Mouse (Mus musculus): ENCODE measurements around the gene Foxn1. TPM values are rescaled to one million over a fixed set of nuclear protein-coding genes. Genes with fewer than 3 reads are reported as not detected.
A peak's percentile ranks its signal among the peaks of the same experiment; 100 is the strongest.

Foxn1 gene
- total and polyA plus RNA-seq, 2 experiments = not detected

DNA sequence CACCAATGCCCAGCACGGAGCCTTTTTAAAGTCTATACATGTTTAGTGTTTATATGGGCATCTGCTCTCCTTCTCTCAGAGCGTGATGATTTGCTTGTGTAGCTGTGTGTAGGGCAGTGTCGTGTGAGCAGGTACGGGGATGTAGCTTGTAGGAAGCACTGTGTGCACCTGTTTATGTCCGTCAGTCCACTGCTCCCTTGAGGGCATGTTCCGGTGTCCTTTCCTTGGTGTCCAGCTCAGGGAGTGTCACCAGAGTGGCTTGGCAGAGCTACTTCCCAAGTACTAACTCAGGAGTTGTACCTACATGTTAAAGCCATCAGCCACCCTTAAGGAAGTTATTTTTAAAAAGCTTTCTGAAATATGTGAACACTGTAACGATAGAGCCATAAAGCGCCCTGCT lies 49.3 kb downstream of the Foxn1 start:
- H3K79me2 ChIP-seq (ENCODE audit: control insufficient read depth, insufficient read depth, low read length) = no peaks in the 10 kb centered on the region
- H3K4me3 ChIP-seq (ENCODE audit: insufficient read depth, low read depth, low read length) = no peak overlapping the region
- no peaks in the 10 kb centered on the region for H3K27me3 ChIP-seq (ENCODE audit: control insufficient read depth, insufficient read depth, low read length)
- 97% methylated on average over 8 of the region's 8 CpGs for WGBS
- DNase-seq (ENCODE audit: extremely low read depth, low read depth, low spot score) = no peak
- no peak overlapping the region for H3K27ac ChIP-seq (replicated peaks; ENCODE audit: insufficient read depth, low read depth, low read length)
- H3K36me3 ChIP-seq (ENCODE audit: control insufficient read depth, insufficient read depth, low read length) = peaks cover 21% of the 10 kb centered on the region
- H3K9ac ChIP-seq (ENCODE audit: low read depth, low read length) = no peak overlapping the region
- TF ChIP-seq CTCF (IDR thresholded peaks at IDR 0.05; ENCODE audit: low read depth, low read length) (no peak), POLR2A (IDR thresholded peaks at IDR 0.05; ENCODE audit: extremely low read depth, insufficient read depth, low read length) (no peak)
- H3K4me1 ChIP-seq (ENCODE audit: control insufficient read depth, insufficient read depth, low read length) = no peaks in the 10 kb centered on the region

DNA sequence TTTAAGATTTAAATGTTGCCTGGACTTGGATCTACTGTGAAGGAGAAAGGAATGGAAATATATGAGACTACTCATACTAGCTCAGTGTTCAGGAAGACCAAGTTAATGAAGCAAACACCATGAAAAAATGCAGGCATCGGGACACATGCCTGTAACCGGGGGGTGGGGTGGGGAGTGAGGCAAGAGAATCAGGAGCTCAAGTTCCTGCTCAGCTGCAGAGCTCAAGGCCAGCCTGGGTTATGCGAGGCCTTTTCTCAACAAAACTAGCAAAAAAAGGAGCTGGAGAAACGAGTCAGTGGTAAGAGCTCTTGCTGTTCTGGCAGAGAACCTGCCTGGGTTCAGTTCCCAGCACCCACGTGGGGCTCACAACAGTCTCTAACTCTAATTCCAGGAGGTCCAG lies 52.4 kb downstream of the Foxn1 start:
- DNase-seq (ENCODE audit: extremely low read depth, low read depth, low spot score) = no peak
- Histone ChIP-seq H3K36me3 (ENCODE audit: control insufficient read depth, insufficient read depth, low read length) (peaks cover 14% of the 10 kb centered on the region), H3K27me3 (ENCODE audit: control insufficient read depth, insufficient read depth, low read length) (no peaks in the 10 kb centered on the region), H3K4me1 (ENCODE audit: control insufficient read depth, insufficient read depth, low read length) (peaks cover 2% of the 10 kb centered on the region; the same call in 1 of the 2 replicates), H3K79me2 (ENCODE audit: control insufficient read depth, insufficient read depth, low read length) (peaks cover 3% of the 10 kb centered on the region; the same call in 1 of the 2 replicates), H3K27ac (replicated peaks; ENCODE audit: insufficient read depth, low read depth, low read length) (no peak overlapping the region), H3K9ac (ENCODE audit: low read depth, low read length) (no peak overlapping the region), H3K4me3 (ENCODE audit: insufficient read depth, low read depth, low read length) (no peak overlapping the region)
- 95% methylated on average over 5 of the region's 5 CpGs for WGBS
- no peak for TF ChIP-seq CTCF (IDR thresholded peaks at IDR 0.05; ENCODE audit: low read depth, low read length)
- no peak for TF ChIP-seq POLR2A (IDR thresholded peaks at IDR 0.05; ENCODE audit: extremely low read depth, insufficient read depth, low read length)

DNA sequence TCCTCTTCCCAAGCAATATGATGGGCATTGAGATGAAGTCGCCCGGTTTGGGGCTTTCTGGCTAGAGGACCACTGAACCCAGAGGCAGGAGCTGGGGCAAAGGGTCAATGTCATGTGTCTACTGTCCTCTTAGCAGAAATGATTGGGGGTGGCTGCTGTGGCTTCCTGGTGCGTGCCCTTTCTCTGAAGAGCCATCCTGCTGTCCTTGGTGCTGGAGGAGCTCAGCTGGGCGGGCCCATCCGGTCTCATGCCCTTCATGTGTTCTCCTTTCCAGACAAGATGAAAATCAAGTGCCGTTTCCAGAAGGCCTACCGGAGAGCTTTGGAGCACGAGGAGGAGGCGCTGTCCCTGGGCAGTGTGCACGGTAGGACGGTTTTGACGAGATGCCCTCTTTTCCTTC lies 53.7 kb downstream of the Foxn1 start:
- H3K79me2 ChIP-seq (ENCODE audit: control insufficient read depth, insufficient read depth, low read length) = peaks cover 3% of the 10 kb centered on the region; the same call in 1 of the 2 replicates
- H3K4me3 ChIP-seq (ENCODE audit: insufficient read depth, low read depth, low read length) = no peak overlapping the region
- WGBS = 97% methylated on average over 12 of the region's 12 CpGs
- H3K4me1 ChIP-seq (ENCODE audit: control insufficient read depth, insufficient read depth, low read length) = peaks cover 4% of the 10 kb centered on the region; the same call in 1 of the 2 replicates
- H3K9ac ChIP-seq (ENCODE audit: low read depth, low read length) = no peak overlapping the region
- H3K27ac ChIP-seq (replicated peaks; ENCODE audit: insufficient read depth, low read depth, low read length) = no peak overlapping the region
- peaks cover 10% of the 10 kb centered on the region; the same call in 1 of the 2 replicates for H3K36me3 ChIP-seq (ENCODE audit: control insufficient read depth, insufficient read depth, low read length)
- TF ChIP-seq POLR2A (IDR thresholded peaks at IDR 0.05; ENCODE audit: extremely low read depth, insufficient read depth, low read length) (no peak), CTCF (IDR thresholded peaks at IDR 0.05; ENCODE audit: low read depth, low read length) (no peak)
- H3K27me3 ChIP-seq (ENCODE audit: control insufficient read depth, insufficient read depth, low read length) = no peaks in the 10 kb centered on the region
- no peak for DNase-seq (ENCODE audit: extremely low read depth, low read depth, low spot score)

DNA sequence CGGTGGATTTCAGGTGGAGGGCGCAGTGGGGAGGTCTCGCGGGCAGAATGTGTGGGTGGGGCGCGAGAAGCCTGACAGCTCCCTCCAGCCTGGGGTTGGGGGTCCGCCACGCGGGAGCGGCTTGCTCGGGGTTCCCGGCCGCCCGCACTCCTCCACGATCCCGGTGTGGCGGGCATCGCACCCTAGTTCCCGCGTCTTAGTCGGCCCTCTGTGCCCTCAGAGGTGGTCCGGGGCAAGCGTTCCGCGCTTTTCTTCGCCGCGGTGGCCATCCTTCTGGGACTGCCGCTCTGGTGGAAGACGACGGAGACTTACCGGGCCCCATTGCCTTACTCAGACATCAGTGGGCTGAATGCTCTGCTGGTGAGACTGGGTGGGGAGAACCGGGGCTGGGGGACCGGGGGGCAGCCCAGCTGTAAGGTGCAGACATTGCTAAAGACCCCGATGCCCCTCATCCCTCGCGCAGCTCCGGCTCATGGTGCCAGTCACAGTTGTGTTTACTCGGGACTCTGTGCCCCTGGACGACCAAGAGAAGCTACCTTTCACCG lies 57.8 kb downstream of the Foxn1 start:
- TF ChIP-seq CTCF (IDR thresholded peaks at IDR 0.05; ENCODE audit: low read depth, low read length) = no peak
- TF ChIP-seq POLR2A (IDR thresholded peaks at IDR 0.05; ENCODE audit: extremely low read depth, insufficient read depth, low read length) = no peak
- no peaks in the 10 kb centered on the region for H3K27me3 ChIP-seq (ENCODE audit: control insufficient read depth, insufficient read depth, low read length)
- H3K27ac ChIP-seq (replicated peaks; ENCODE audit: insufficient read depth, low read depth, low read length) = peak overlapping the region; percentile 30; the same call in 1 of the 2 replicates
- H3K4me3 ChIP-seq (ENCODE audit: insufficient read depth, low read depth, low read length) = peak overlapping the region; percentile 79
- H3K36me3 ChIP-seq (ENCODE audit: control insufficient read depth, insufficient read depth, low read length) = 0 out of 2 replicates have a peak, but pooled peaks cover 2% of the 10 kb centered on the region
- no peak for DNase-seq (ENCODE audit: extremely low read depth, low read depth, low spot score)
- H3K79me2 ChIP-seq (ENCODE audit: control insufficient read depth, insufficient read depth, low read length) = peaks cover 3% of the 10 kb centered on the region; the same call in 1 of the 2 replicates
- H3K4me1 ChIP-seq (ENCODE audit: control insufficient read depth, insufficient read depth, low read length) = peaks cover 4% of the 10 kb centered on the region; the same call in 1 of the 2 replicates
- under 1% methylated on average over 41 of the region's 41 CpGs for WGBS
- H3K9ac ChIP-seq (ENCODE audit: low read depth, low read length) = peak overlapping the region; percentile 84

DNA sequence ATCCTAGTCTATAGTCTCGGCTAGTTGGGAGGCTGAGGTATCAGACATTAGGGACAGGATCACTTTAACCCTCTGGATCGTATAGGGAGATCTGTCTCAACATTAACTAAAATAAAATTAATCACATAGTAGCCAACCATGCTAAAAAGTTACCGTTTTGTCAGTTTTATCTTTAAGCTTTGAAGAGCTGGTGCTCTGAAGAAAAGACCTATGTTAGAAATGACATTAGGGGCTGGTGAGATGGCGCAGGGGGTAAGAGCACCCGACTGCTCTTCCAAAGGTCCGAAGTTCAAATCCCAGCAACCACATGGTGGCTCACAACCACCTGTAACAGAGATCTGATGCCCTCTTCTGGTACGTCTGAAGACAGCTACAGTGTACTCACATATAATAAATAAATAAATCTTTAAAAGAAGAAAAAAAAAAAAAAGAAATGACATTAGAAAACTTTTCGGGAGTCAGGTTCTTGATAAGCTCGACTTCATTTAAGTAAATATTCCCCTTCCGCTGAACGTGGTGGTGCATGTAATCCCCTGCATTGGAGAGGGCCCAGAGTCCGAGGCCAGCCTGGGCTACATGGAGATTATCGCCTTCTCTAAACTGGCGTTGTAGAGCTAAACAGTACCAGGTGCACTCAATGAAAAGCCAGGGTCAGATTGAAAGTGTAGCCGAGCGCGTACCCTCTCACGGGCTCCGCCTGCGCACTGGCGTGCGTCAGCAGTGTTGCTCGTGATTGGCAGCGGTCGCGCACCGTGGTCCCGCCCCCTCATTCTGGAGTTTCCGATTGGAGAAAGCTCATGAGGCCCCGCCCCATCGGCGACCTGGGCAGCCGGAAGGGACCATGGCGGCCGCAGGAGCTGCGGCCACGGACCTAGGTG lies 58.5 kb downstream of the Foxn1 start, which contains the start of gene Pigs:
TSS of gene Pigs (plus strand) at position 782 of the 878 bp plus-strand sequence.
- H3K9ac ChIP-seq (ENCODE audit: low read depth, low read length) = peak within 1 kb of the TSS; percentile 84
- 0 out of 2 replicates have a peak, but pooled peaks have one; percentile 5 for TF ChIP-seq CTCF (IDR thresholded peaks at IDR 0.05; ENCODE audit: low read depth, low read length)
- peak; percentile 82 for TF ChIP-seq POLR2A (IDR thresholded peaks at IDR 0.05; ENCODE audit: extremely low read depth, insufficient read depth, low read length)
- peak; percentile 84 for DNase-seq (ENCODE audit: extremely low read depth, low read depth, low spot score)
- H3K36me3 ChIP-seq (ENCODE audit: control insufficient read depth, insufficient read depth, low read length) = 0 out of 2 replicates have a peak, but pooled peaks cover under 1% of the 10 kb centered on the region
- H3K4me1 ChIP-seq (ENCODE audit: control insufficient read depth, insufficient read depth, low read length) = peaks cover 6% of the 10 kb centered on the region
- H3K79me2 ChIP-seq (ENCODE audit: control insufficient read depth, insufficient read depth, low read length) = peaks cover 3% of the 10 kb centered on the region; the same call in 1 of the 2 replicates
- H3K4me3 ChIP-seq (ENCODE audit: insufficient read depth, low read depth, low read length) = peak within 1 kb of the TSS; percentile 79
- no peaks in the 10 kb centered on the region for H3K27me3 ChIP-seq (ENCODE audit: control insufficient read depth, insufficient read depth, low read length)
- 9% methylated on average over 37 of the region's 37 CpGs for WGBS
- H3K27ac ChIP-seq (replicated peaks; ENCODE audit: insufficient read depth, low read depth, low read length) = peak within 1 kb of the TSS; percentile 62

Data from liver, adult 2 months (tissue).